Mouse (Mus musculus) brown adipose tissue, adult 24 weeks (tissue): ENCODE data around the gene Clec4n. TPM values are rescaled to one million over a fixed set of nuclear protein-coding genes. Genes with fewer than 3 reads are reported as not detected.
"Not testable (repeated sequence)": the region's sequence is repeated elsewhere in the genome, so short reads cannot be mapped to it uniquely, and the experiment has no call there.

Experiments
- H3K27ac ChIP-seq: fragments of 200-500 bp; replicated peaks from 2 replicates; pipeline ENCODE4 v1.5.1; 2012; ENCODE audit warnings: low read depth, mild to moderate bottlenecking, low read length
- H3K4me1 ChIP-seq: fragments of 200-500 bp; 2 replicates; pipeline ENCODE4 v1.6.1; 2012; ENCODE audit warnings: low read length, mixed read lengths; ENCODE audit not compliant: control insufficient read depth, insufficient read depth, insufficient read length
- H3K4me3 ChIP-seq: fragments of 200-500 bp; 2 replicates; pipeline ENCODE4 v1.5.1; 2012; ENCODE audit warnings: low read depth, mild to moderate bottlenecking, low read length, moderate library complexity; ENCODE audit not compliant: insufficient read depth
- polyA plus RNA-seq: library from polyadenylated mRNA; stranded (reverse); fragments of >200 nt; gene quantifications from 2 replicates; pipeline ENCODE4 v1.2.4, GENCODE M21; 2012; ENCODE audit not compliant: missing spikeins, insufficient read depth, insufficient read length

Gene Clec4n
- polyA plus RNA-seq, 1 experiment, result 0.95 TPM

- no peak overlapping the region for H3K27ac ChIP-seq
- no peaks in the 10 kb centered on the region for H3K4me1 ChIP-seq
- H3K4me3 ChIP-seq, result no peak overlapping the region
Measured at GRCm38 (mm10) chr6:123264194-123264593, 34.6 kb downstream of the Clec4n start.

DNA sequence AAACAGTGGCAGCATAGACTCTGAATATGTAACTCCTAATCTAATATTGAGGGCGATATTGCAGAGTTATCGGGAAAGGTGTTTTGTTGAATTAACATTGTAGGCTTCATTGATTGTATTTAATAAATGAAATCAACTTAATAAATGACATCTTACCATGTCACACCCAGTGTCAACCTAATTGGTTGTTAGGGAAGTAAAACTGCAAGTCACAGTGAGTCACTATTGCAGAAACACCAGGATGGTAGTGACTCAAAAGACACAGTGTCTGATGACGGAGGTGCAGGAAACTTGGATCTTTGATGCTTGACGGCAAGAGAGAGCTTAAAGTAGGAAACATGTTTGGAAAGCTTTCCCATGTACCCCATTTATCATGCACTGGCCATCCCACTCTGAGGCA, 36.2 kb downstream of the Clec4n start:
- no peaks in the 10 kb centered on the region for H3K4me1 ChIP-seq
- no peak overlapping the region for H3K4me3 ChIP-seq
- H3K27ac ChIP-seq, result no peak overlapping the region

DNA sequence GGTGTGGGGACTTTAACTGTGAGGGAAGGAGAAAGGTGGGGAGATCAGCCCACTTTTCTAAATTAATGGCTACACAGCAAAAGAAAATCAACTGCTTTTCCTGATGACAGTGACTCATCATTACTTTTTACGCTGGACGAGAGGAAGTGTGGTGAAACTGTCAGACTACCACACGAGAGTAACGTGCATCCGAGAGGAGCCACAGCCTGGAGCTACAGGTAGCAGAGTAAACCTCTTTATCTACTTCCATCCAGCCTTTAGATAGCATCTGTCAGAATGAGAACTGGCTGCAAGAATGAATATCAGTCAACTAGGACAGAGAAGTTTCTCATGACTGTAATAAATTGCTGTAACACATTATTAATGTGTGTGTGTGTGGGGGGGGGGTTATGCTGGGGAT, 37.3 kb downstream of the Clec4n start:
- Histone ChIP-seq H3K4me1 (no peaks in the 10 kb centered on the region), H3K4me3 (no peak overlapping the region), H3K27ac (no peak overlapping the region)

- H3K27ac ChIP-seq, result no peak overlapping the region
- no peak overlapping the region for H3K4me3 ChIP-seq
Measured at GRCm38 (mm10) chr6:123279443-123279842, 49.8 kb downstream of the Clec4n start.

DNA sequence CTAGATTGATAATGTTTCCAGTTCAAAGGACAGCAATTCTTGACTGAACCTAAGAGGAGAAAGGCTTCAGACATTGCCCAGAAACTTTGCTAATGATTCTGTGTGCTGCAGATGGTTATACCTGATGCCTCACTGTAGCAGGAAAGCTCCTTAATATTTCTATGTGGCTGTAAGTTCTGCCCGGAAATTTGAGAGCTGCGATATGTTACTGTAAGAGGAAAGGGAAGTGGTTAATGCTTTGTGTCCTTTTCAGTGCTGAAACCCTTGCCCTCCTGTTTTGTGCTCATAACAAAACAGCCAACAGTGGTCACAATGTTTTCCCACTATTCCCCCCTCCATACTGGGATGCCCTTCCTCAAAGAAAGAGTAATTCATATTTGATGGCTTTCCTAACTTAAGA, 56.7 kb downstream of the Clec4n start:
- Histone ChIP-seq H3K4me1 (no peaks in the 10 kb centered on the region), H3K4me3 (no peak overlapping the region), H3K27ac (no peak overlapping the region)

More at GRCm38 (mm10) chr6:123279443-123279842, 49.8 kb downstream of the Clec4n start:
- no peaks in the 10 kb centered on the region for H3K4me1 ChIP-seq

DNA sequence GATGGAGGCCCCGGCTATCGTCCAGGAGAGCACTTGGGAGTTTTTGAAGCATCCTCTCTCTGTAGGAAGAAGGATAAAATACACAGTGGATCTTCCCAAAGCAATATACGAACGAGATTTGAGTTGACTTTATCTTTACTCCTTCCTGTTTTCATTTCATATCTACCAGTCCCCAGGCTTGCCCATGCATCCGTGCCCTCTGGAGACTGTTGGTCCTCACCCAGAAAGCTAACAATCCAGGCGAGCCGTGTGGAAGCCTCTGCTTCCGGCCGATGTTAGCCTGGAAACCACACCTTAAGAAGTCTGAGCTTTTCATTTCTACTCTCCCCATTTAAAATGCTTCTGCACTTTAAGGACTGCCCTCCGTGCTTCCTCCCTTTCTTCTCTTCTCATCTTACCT, 59.3 kb downstream of the Clec4n start:
- Histone ChIP-seq H3K4me3 (no peak overlapping the region), H3K27ac (no peak overlapping the region), H3K4me1 (no peaks in the 10 kb centered on the region)

DNA sequence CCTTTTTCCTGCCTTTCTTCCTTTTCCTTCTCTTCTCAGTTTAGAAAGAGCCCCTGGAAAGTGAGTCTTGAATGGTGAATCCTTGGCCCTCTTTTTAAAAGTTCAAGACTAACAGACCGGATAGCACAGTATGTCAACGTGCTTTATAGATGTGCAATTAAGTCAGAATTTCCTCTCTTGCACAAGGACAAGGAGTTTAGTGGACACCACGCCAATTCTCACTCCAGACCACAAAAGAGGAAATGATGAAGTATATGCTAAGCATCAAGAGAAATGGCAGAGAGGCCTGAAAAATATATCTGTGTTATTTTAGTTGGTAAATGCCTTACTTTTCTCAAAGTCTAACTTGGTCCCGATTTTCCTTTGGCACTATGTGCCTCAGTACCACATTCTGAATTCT, 60.1 kb downstream of the Clec4n start, which contains the start of gene Clec4e:
TSS of gene Clec4e (minus strand) at position 118 of the 400 bp plus-strand sequence.
- Histone ChIP-seq H3K27ac (no peak within 1 kb of the TSS), H3K4me1 (no peaks in the 10 kb centered on the region), H3K4me3 (no peak within 1 kb of the TSS)

- Histone ChIP-seq H3K4me3 (no peak overlapping the region), H3K4me1 (no peaks in the 10 kb centered on the region), H3K27ac (no peak overlapping the region)
Measured at GRCm38 (mm10) chr6:123292751-123293400, 63.2 kb downstream of the Clec4n start.

DNA sequence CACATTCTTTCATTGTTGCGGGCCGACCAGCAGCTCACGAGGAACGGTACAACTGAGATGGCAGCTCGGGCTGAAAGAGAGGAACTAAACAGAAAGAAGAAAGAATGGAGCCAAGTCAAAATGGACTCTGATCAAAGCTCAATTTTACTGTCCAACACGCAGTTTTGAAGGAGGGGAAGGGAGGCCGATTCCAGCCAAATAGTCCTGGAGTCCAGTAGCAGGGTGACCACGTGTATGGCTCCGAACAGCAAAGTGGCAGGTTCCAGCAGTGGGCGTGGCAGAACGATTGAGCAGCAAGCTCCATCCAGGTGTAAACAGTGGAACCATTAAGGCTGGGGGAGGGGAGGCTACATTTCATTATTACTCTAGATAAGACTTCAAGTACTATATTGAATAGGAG, 63.9 kb downstream of the Clec4n start:
- not testable (repeated sequence) for H3K27ac ChIP-seq, H3K4me1 ChIP-seq, H3K4me3 ChIP-seq

Other genes starting within 250 kb of the Clec4n start
- gene Clec4a4, start 239.5 kb upstream of the Clec4n start, polyA plus RNA-seq, result not detected in 2 replicates
- gene Clec4b1, start 179.9 kb upstream of the Clec4n start, polyA plus RNA-seq, result 1.9 and 4.6 TPM in 2 replicates
- gene Clec4a2, start 123.4 kb upstream of the Clec4n start, polyA plus RNA-seq, result 4.4 and 13.6 TPM in 2 replicates
- gene Clec4b2, start 57.0 kb upstream of the Clec4n start, polyA plus RNA-seq, result not detected in 2 replicates
- not detected in 2 replicates for gene Clec4d, start 32.3 kb downstream of the Clec4n start, polyA plus RNA-seq
- 0.46 TPM in 1 of 2 replicates, not detected in the other for gene Clec4e, start 60.0 kb downstream of the Clec4n start, polyA plus RNA-seq
- gene Vmn2r19, start 78.5 kb downstream of the Clec4n start, polyA plus RNA-seq, result not detected in 2 replicates
- not detected in 2 replicates for gene Vmn2r20, start 188.3 kb downstream of the Clec4n start, polyA plus RNA-seq